Mouse (Mus musculus) gastrocnemius, adult 8-10 months (tissue): Measurements from ENCODE around the gene Fam69b. TPM values are rescaled to one million over a fixed set of nuclear protein-coding genes. Genes with fewer than 3 reads are reported as not detected.
"Not testable (repeated sequence)": the region's sequence is repeated elsewhere in the genome, so short reads cannot be mapped to it uniquely, and the experiment has no call there.

Source experiments
- DNase-seq, 2 experiments: peaks; one replicate each; pipeline ENCODE4 v3.0.0; 2022; ENCODE audit warnings: low spot score in 2 of 2
- microRNA-seq: library from miRNA; unstranded; fragments of <30 nt; microRNA quantifications from one replicate; pipeline ENCODE4 v1.2.0, GENCODE M21; 2022
- total RNA-seq, 4 experiments: library from RNA; stranded (reverse); gene quantifications; 2 replicates each; pipeline ENCODE4 v1.2.4; 2022

Gene Fam69b
- total RNA-seq, 4 experiments from 2014 or later: 1.3 to 2.1 (median 1.6) TPM

DNA sequence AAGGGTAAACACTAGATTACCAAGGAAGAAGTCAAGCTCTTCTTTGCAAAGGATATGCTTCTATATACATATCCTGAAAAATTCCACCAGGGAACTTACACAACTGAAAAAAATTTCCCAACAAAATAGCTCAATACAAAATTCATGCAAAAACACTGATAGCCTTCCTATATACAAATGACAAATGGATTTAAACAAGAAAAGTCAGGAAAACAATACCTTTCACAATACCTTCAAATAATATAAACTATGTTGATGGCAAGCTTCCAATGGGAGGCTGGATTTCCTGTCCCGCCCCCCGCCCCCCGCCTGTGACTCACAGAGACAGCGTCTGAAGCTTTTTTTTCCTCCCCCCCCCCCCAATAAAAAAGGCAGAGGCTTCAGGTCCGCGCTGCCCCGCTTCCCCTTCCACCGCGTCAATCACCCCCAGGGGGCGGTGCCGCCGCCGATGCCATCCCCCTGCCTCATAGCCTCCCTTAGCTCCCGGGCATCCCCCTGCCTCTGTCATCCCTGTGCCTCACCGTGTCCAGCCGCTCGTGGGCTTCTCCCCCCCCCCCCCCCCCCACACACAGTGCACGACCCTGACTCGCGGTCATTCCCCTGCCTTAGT, 33.0 kb downstream of the Fam69b start:
- DNase-seq: no peak

DNA sequence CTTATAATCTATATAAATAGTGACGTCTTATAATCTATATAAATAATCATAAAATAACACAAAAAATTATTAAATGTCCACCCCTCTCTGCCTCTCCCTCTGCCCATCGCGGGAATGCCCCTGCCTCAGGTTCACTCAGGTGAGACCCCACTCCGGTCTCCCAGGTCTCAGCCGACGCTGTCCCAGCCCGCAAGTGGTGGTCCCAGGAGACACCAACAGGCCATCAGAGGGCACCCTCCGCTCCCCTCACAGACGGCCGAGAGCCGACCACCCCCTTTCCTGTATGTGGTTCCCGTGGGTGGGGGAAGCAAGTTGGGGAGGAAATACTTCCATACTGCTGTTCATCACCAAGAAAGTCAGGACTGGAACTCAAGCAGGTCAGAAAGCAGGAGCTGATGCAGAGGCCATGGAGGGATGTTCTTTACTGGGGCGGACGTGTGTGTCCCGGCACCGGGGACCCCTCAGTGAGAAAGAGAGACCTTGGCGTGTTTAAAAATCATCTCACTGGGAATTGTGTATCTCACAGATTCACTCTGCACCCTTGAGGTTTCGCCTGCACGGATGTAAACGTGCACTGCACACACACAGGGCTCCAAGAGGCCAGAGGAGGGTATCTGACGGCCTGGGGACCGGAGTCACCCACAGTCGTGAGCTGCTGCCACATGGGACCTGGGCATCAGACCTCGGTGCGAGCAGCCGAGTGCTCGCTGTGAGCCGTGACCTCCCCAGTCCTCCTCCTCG, 33.7 kb downstream of the Fam69b start:
- no peak for DNase-seq

DNA sequence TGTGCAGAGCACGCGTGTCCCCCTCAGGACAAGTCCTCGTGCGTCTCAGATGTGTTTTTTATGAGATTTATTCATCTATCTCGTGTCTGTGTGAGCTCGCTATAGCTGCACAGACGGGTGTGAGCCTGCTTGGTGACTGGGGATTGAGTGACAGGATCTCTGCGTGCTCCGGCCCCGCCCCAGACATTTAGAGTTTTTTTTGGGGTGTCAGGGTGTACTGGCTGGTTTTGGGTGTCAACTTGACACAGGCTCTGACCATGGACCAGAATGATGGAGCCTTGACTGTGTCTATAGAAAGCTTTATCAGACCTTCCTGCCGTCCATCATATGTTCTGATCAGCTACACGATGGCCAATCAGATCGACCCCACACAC, 34.2 kb downstream of the Fam69b start:
- no peak for DNase-seq

- no peak for DNase-seq
Observed at GRCm38 (mm10) chr2:26663112-26663511, 34.9 kb downstream of the Fam69b start.

DNA sequence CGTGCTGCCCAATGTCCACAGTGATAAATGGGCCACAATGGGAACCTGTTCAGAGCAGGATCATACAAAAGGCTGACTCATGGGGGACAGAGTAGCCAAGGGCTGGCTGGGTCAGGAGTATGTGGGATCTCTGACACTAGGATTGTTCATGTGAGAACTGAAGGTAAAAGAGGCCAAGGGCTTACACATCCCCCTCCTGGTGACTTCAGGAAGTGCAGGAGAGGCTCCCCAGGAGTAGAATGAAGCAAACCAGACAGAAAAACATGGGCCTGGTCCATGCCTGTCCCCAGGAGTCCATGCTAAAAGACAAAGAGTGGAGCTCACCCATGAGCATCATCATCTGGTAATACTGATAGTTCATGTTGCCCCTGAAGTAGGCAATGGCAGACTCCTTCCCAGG, 35.3 kb downstream of the Fam69b start:
- not testable (repeated sequence) for DNase-seq

- DNase-seq: no peak
Observed at GRCm38 (mm10) chr2:26668746-26669145, 40.5 kb downstream of the Fam69b start.

DNA sequence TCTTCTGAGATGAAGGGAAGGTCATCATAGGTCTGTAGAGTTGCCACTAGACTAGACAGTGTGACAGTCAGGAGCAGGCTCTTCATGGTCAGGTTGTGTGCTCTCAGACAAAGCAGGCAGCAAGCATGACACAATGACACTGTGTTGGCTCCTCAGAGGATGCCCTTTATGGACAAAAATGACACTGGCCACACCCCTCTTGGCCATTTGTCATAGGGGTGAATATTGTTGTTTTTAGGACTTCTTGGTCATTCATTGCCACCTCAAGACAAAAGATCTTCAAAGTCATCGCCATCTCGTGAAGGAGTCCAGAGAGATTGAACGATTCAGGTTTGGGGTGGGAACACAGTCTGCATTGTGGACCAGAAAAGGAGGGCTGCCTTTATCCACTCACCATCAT, 42.9 kb downstream of the Fam69b start, which contains the start of gene Lcn4:
TSS of gene Lcn4 (minus strand) at position 101 of the 400 bp plus-strand sequence.
- no peak for DNase-seq

Small RNAs within 50 kb of the gene (microRNA-seq; reads per million reads assigned to microRNA genes)
- gene Mir126a: not detected
- gene Mir126b: not detected

Other genes starting within 250 kb of the Fam69b start
- gene Snapc4, start 247.8 kb upstream of the Fam69b start, total RNA-seq: 1 to 10 TPM; 3.0 to 8.2 (median 4.9) TPM
- 10 to 100 TPM; 17.8 to 28.0 (median 24.8) TPM for gene Entr1, start 239.1 kb upstream of the Fam69b start, total RNA-seq
- gene Pmpca, start 239.1 kb upstream of the Fam69b start, total RNA-seq: 100 to 1,000 TPM; 132 to 147 (median 133) TPM
- 1 to 10 TPM; 9.0 to 9.6 (median 9.2) TPM for gene Inpp5e, start 219.3 kb upstream of the Fam69b start, total RNA-seq
- 10 to 100 TPM; 22.2 to 26.6 (median 24.3) TPM for gene Sec16a, start 183.2 kb upstream of the Fam69b start, total RNA-seq
- 1 to 10 TPM; 4.9 to 7.0 (median 5.2) TPM for gene Notch1, start 111.8 kb upstream of the Fam69b start, total RNA-seq
- 10 to 100 TPM; 28.7 to 37.4 (median 31.6) TPM for gene Egfl7, start 48.4 kb upstream of the Fam69b start, total RNA-seq
- not detected for gene Gm20532, start 41.8 kb upstream of the Fam69b start, total RNA-seq
- gene Agpat2, start 24.0 kb upstream of the Fam69b start, total RNA-seq: 1 to 10 TPM; 2.9 to 8.9 (median 5.6) TPM
- gene Lcn4, start 42.8 kb downstream of the Fam69b start, total RNA-seq: not detected
- gene Abo, start 236.5 kb downstream of the Fam69b start, total RNA-seq: not detected